Mouse (Mus musculus) urinary bladder, postnatal 25 days (tissue): ENCODE data around the gene Ctnna2.

Source experiments
- DNase-seq: peaks from one replicate; pipeline ENCODE4 v3.0.0; 2022; ENCODE audit warnings: low spot score

Ctnna2 gene

DNA sequence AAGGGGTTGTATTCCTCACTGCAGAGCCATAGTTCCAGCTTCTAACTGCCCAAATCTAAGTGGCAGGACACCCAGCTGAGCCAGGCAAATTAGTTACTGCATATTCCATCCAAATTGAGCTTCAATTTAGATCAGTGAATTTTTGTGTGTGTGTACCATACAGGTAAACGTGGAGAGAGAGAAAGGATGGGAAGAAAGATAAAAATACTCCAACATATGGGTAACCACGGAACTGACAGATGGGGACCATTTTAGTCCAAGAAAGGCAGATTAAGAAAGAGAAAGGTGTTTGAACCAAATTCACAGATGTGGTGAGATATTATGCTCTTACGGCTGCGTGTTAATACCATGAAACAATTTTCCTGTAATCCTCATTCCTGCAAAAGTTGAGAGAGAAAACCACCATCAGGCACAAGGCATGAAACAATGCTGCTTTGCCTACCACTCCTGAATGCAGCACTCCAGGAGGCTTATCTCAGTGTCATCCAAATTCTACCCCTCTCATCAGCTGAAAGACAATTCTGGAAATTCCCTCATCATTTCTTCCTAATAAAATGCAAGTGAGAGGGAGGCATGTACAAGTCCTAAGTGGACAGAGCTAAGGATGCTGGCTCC lies 840.1 kb downstream of the Ctnna2 start:
- no peak for DNase-seq

- no peak for DNase-seq
These were observed 858.6 kb downstream of the Ctnna2 start for GRCm38 (mm10) chr6:77120926-77121325.

- DNase-seq, result no peak
These were observed 859.0 kb downstream of the Ctnna2 start for GRCm38 (mm10) chr6:77120510-77120909.

- DNase-seq, result no peak
These were observed 870.2 kb downstream of the Ctnna2 start for GRCm38 (mm10) chr6:77109095-77109945.

DNA sequence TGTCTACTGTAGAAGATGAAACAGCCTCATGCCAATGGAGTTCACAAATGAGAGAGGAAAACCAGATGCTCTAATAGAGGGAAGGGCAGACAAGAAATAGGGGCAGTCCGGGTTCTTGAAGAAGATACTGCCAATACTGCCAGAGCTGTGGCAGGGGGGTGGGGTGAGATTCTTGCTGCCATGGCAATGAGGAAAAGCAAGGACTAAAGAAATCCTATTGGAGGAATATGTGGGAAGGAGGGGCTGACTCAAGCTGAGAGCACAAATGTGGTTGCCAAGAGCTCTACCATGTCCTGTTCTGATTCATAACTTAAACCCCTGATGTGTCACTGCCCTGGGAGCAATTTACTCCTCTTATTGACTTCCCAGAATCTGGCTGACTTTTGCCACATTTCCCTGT lies 878.5 kb downstream of the Ctnna2 start:
- DNase-seq, result no peak

GRCm38 (mm10) chr6:77098540-77098939 lies 881.0 kb downstream of the Ctnna2 start:
- DNase-seq, result no peak

DNA sequence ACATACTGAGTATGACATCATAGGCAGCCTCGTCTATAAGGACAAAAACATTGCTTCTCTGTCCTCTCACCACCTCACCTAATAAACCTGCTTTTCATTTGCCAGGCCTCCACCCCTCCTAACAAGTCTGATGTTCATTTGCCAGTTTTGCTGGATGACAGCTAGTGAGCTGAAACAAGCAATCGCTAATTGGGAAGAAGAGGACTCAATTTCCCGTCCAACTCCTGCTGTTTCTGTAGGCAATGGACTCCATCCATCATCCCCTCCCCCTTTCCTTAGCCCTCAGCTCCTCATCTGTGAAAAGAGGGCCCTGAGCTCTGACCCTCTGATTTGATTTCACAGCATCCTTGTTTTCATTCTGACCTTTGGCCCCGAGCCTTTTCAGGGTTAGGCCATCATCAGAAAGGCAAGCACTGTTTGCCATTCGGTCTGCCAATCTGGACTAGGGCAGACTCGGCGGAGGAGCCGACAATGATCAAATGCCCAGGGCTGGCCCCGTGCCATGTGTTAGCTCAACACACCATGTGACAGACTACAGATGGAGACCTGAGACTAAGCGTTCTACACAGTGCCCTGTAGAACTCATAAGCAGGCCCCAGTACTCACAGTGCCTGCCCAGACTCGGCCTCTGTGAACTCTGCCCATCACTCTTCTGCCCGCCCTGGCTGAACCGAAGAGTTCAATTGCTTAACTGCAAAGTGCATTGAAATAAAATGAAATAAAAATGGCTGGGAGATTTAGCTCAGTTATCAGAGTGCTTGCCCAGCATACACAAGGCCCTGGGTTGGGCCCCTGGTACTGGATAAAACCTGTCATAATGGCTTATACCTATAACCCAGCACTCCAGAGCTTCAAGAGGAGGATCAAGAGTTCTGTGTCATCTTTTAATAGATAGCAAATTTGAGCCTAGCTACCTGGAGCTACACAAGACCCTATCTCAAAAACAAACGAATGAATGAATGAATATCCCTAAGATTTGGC lies 903.8 kb downstream of the Ctnna2 start:
- DNase-seq, result peak; percentile 3

DNA sequence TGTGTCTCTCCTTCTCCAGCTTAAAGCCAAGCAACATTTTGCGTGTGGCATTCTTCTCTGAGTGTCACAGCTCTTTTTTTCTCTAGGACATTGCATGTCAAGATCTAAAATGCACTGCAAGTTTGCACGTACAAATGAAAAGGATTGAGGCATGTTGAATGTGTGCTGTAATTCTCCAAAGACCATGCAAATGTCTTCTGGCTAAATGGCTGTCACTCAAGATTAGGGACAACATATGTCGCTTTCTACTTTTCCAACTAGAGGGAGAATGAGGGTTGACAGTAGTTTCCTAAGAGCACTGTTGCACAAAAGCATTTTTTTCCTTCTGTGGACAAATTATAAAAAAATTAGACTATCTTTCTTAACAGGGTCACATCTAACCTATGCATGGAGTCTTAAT lies 909.9 kb downstream of the Ctnna2 start:
- DNase-seq, result no peak

GRCm38 (mm10) chr6:77050690-77051089 lies 928.8 kb downstream of the Ctnna2 start:
- DNase-seq, result no peak

GRCm38 (mm10) chr6:77050193-77050592 lies 929.3 kb downstream of the Ctnna2 start:
- no peak for DNase-seq

DNA sequence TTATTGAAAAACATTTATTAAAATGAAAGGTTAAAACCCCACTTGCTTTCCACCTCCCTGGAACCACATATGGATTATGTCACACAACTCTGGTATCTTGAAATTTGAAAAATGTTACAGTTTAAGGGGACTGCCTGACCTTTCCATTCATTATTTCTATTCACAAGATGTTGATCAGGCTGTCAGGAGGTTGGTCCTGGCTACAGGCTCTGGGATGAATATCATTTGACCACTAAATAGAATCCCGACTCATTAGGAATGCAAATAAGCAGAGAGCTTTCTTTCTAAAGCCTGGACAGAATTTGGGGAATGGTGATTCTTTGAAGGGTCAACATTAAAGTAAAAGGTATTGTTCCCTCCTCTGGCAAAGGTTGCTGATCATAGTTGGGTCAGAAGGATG lies 931.9 kb downstream of the Ctnna2 start:
- no peak for DNase-seq

DNA sequence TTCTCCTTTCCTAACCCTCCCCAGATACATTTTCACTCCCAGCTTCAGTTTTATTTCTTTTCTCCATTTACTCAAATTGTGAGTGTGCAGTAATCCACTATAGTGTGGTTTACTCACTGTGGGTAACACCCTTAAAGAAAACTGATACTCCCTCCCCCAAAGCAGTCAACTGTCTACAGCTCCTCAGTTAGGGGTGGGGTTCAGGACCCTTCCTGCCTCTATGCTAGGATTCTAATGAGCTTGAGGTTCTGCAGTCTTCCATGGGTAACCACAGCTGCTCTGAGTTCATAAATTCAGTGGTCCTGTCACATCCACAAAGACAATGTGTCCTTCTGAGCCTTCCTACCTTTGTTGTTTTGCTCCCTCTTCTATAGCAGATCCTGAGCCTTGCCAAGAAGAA lies 954.4 kb downstream of the Ctnna2 start:
- no peak for DNase-seq

DNA sequence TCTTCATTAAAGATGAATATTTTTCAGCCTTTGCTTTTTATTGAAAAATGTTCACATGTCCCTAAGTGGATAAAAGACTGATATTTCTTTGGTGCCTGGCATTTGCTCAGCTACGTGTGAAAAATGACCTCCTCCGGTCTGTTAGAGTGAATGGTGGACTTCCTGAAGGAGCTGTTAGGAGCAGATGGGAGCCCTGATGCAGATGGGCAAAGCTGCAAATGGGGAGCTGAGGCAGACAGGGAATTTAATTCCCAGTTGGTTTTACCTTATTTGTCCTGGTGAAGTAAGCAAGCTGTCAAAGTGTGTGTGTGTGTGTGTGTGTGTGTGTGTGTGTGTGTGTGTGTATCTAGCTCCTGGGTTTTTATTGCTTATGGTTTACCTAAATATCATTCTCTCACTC lies 966.3 kb downstream of the Ctnna2 start:
- no peak for DNase-seq

GRCm38 (mm10) chr6:77011001-77011400 lies 968.5 kb downstream of the Ctnna2 start:
- no peak for DNase-seq

DNA sequence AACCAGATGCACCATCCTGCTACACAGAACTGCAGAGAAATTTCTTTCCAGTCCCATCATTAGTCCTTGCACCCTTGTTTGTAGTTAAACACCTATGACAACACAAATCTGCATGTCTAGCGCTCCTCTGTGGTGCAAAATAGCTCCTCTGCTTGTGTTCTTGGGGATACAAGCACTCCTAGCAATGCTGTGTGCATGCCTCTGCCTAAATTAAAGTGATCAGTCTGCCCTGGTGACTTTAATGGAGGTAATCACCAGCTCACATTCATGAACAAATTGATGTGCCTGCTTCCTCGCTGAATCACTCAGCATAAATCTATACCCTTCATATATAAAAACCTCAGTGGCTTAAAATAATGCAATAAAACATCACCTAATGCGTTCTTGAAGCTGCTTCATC lies 987.4 kb downstream of the Ctnna2 start:
- no peak for DNase-seq

DNA sequence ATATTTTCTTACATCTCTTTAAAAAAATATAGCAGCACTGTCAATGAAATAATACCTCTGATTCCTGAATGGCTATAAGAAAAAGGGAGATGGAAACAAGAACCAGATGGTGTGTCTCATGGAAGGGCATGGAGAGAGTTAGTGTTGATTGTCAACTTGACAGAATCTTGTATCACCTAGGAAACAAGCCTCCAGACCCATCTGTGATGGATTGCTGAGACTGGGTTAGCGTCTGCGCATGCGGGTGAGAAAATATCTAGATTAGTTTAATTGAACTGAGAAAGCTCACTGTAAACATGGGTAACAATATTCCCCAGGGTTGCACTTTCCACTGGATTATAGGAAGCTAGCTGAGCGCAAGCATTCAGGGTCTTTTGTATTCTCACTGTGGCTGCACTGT lies 994.7 kb downstream of the Ctnna2 start:
- DNase-seq, result no peak

DNA sequence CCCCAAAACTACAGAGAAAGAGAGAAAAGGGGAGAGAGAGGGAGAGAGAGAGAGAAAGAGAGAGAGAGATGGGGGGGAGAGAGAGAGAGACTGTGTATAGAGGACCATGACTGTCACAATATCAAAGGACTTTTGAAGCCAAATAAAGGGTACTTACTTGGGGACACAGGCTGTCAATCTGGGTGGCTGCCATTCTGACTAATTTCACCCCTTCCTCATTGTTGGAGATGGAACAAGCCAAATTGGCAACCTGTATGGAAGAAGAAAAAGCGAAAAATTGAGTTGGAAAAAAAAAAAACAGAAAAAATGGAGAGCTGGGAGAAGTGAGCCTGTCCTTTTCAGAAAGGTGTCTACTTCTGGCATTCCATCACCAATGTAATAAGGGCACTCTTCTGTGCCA lies 997.8 kb downstream of the Ctnna2 start:
- no peak for DNase-seq

- DNase-seq, result peak; percentile 14
These were observed 1000.1 kb downstream of the Ctnna2 start for GRCm38 (mm10) chr6:76979247-76979850.

- DNase-seq, result peak; percentile 36
These were observed 1001.7 kb downstream of the Ctnna2 start for GRCm38 (mm10) chr6:76977817-76978216.

DNA sequence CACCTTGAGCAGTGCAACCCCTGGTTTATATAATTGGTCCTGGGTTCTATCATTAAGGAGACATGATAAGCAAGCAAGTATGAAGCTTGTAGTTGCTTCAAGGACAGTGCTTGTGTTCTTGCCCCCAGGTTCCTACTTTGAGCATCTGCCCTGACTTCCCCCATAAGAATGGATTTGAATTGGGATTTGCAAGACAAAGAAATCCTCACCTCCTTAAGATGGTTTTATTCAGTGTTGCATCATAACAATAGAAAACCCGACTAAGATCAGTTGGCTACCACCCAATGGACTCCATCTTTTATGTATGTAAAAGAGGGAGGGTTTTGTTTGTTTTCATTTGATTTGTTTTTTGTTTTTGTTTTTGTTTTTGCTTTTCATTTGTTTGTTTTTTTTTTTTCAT lies 1005.2 kb downstream of the Ctnna2 start:
- no peak for DNase-seq

- no peak for DNase-seq
These were observed 1014.5 kb downstream of the Ctnna2 start for GRCm38 (mm10) chr6:76964998-76965432.

GRCm38 (mm10) chr6:76908086-76908485 lies 1071.4 kb downstream of the Ctnna2 start:
- no peak for DNase-seq
